Mouse (Mus musculus) bone marrow, adult 2 months (tissue): ENCODE data around the gene Uchl5.

Source experiments
- CTCF ChIP-seq: fragments of 200-500 bp; IDR thresholded peaks from 2 replicates; pipeline ENCODE4 v1.5.1; 2011; ENCODE audit warnings: low read length, control low read depth; ENCODE audit not compliant: control insufficient read depth, insufficient read depth
- POLR2A ChIP-seq: fragments of 200-500 bp; IDR thresholded peaks from 2 replicates; pipeline ENCODE4 v1.6.1; 2011; ENCODE audit warnings: low read depth, mild to moderate bottlenecking, control low read depth, low read length, borderline replicate concordance; ENCODE audit not compliant: control insufficient read depth

GRCm38 (mm10) chr1:143777558-143778218 lies 616 bp downstream of the Uchl5 start:
- TF ChIP-seq CTCF (no peak), POLR2A (no peak; the same call in 1 of the 2 replicates)
